Mouse (Mus musculus) forebrain, embryonic 10.5 days (tissue): ENCODE measurements around the gene Srp14. TPM values are rescaled to one million over a fixed set of nuclear protein-coding genes. Genes with fewer than 3 reads are reported as not detected.

ENCODE experiments used
- DNase-seq: peaks from one replicate; pipeline ENCODE4 v3.0.0-alpha.2; 2017; ENCODE audit warnings: low spot score; ENCODE audit errors: extremely low spot score
- H3K27ac ChIP-seq: fragments of 300-500 bp; sonication (generic); 2 replicates; pipeline ENCODE4 v1.5.1; 2016; ENCODE audit warnings: mild to moderate bottlenecking
- H3K27me3 ChIP-seq: fragments of 300-500 bp; sonication (generic); 2 replicates; pipeline ENCODE4 v1.6.1; 2016; ENCODE audit warnings: mild to moderate bottlenecking; ENCODE audit not compliant: poor library complexity, severe bottlenecking
- H3K36me3 ChIP-seq: fragments of 300-500 bp; sonication (generic); replicated peaks from 2 replicates; pipeline ENCODE4 v1.6.1; 2016; ENCODE audit warnings: mild to moderate bottlenecking, moderate library complexity
- H3K4me1 ChIP-seq: fragments of 300-500 bp; sonication (generic); 2 replicates; pipeline ENCODE4 v1.6.1; 2016
- H3K4me3 ChIP-seq: fragments of 300-500 bp; sonication (generic); 2 replicates; pipeline ENCODE4 v1.5.1; 2016; ENCODE audit warnings: mild to moderate bottlenecking, moderate library complexity
- H3K9me3 ChIP-seq: fragments of 300-500 bp; sonication (generic); 2 replicates; pipeline ENCODE4 v1.6.1; 2016; ENCODE audit warnings: mild to moderate bottlenecking, moderate library complexity
- WGBS: fragments of 180-500 bp; shearing (Covaris S2); methylation state at CpG from one replicate; pipeline ENCODE4 v1.1.7; 2016; 5-methylcytosine and 5-hydroxymethylcytosine counted together
- polyA plus RNA-seq: library from polyadenylated mRNA; unstranded; fragments of >200 nt; fragmentation: Nextera tagmentation; extraction: Ambion mirVana; gene quantifications from 2 replicates; pipeline ENCODE4 v1.2.1, GENCODE M21; 2016

The Srp14 gene
- polyA plus RNA-seq, 1 experiment from 2014 or later = 240 TPM

GRCm38 (mm10) chr2:118500191-118500590 is 20.7 kb upstream of the Srp14 start:
- Histone ChIP-seq H3K36me3 (no peaks in the 10 kb centered on the region), H3K27me3 (peaks cover 13% of the 10 kb centered on the region; the same call in 1 of the 2 replicates), H3K4me3 (no peak overlapping the region), H3K4me1 (peaks cover 32% of the 10 kb centered on the region), H3K9me3 (no peaks in the 10 kb centered on the region), H3K27ac (peak overlapping the region; percentile 74)
- WGBS = 90% methylated on average over 2 of the region's 2 CpGs
- DNase-seq = no peak

GRCm38 (mm10) chr2:118499135-118499961 is 19.8 kb upstream of the Srp14 start:
- H3K27me3 ChIP-seq = peaks cover 13% of the 10 kb centered on the region; the same call in 1 of the 2 replicates
- no peak for DNase-seq
- 48% methylated on average over 20 of the region's 20 CpGs for WGBS

GRCm38 (mm10) chr2:118498476-118498875 is 19.0 kb upstream of the Srp14 start:
- WGBS = 83% methylated on average over 6 of the region's 6 CpGs

More at GRCm38 (mm10) chr2:118499135-118499961, 19.8 kb upstream of the Srp14 start:
- H3K27ac ChIP-seq = peak overlapping the region; percentile 74
- no peak overlapping the region for H3K4me3 ChIP-seq
- no peaks in the 10 kb centered on the region for H3K9me3 ChIP-seq
- no peaks in the 10 kb centered on the region for H3K36me3 ChIP-seq
- peaks cover 39% of the 10 kb centered on the region for H3K4me1 ChIP-seq

GRCm38 (mm10) chr2:118497890-118498289 is 18.4 kb upstream of the Srp14 start:
- no peak overlapping the region for H3K27ac ChIP-seq
- DNase-seq = no peak
- 80% methylated on average over 5 of the region's 5 CpGs for WGBS

More at GRCm38 (mm10) chr2:118498476-118498875, 19.0 kb upstream of the Srp14 start:
- DNase-seq = no peak
- H3K9me3 ChIP-seq = no peaks in the 10 kb centered on the region
- H3K36me3 ChIP-seq = no peaks in the 10 kb centered on the region
- peaks cover 39% of the 10 kb centered on the region for H3K4me1 ChIP-seq
- 0 out of 2 replicates have a peak overlapping the region, but pooled peaks have one; percentile 74 for H3K27ac ChIP-seq
- no peak overlapping the region for H3K4me3 ChIP-seq
- peaks cover 13% of the 10 kb centered on the region; the same call in 1 of the 2 replicates for H3K27me3 ChIP-seq

GRCm38 (mm10) chr2:118495024-118495423 is 15.5 kb upstream of the Srp14 start:
- no peak for DNase-seq
- 76% methylated on average over 9 of the region's 9 CpGs for WGBS

More at GRCm38 (mm10) chr2:118497890-118498289, 18.4 kb upstream of the Srp14 start:
- Histone ChIP-seq H3K9me3 (no peaks in the 10 kb centered on the region), H3K36me3 (no peaks in the 10 kb centered on the region), H3K27me3 (peaks cover 13% of the 10 kb centered on the region; the same call in 1 of the 2 replicates), H3K4me1 (peaks cover 39% of the 10 kb centered on the region), H3K4me3 (no peak overlapping the region)

GRCm38 (mm10) chr2:118491741-118492395 is 12.4 kb upstream of the Srp14 start:
- Histone ChIP-seq H3K27me3 (no peaks in the 10 kb centered on the region), H3K4me1 (peaks cover 43% of the 10 kb centered on the region), H3K36me3 (no peaks in the 10 kb centered on the region), H3K9me3 (peaks cover 5% of the 10 kb centered on the region; the same call in 1 of the 2 replicates), H3K27ac (peak overlapping the region; percentile 77), H3K4me3 (no peak overlapping the region)
- WGBS = 85% methylated on average over 4 of the region's 4 CpGs
- no peak for DNase-seq

More at GRCm38 (mm10) chr2:118495024-118495423, 15.5 kb upstream of the Srp14 start:
- Histone ChIP-seq H3K36me3 (no peaks in the 10 kb centered on the region), H3K27me3 (peaks cover 13% of the 10 kb centered on the region; the same call in 1 of the 2 replicates), H3K4me3 (no peak overlapping the region), H3K9me3 (no peaks in the 10 kb centered on the region), H3K4me1 (peaks cover 46% of the 10 kb centered on the region), H3K27ac (peak overlapping the region; percentile 31; the same call in 1 of the 2 replicates)

GRCm38 (mm10) chr2:118491281-118491731 is 11.8 kb upstream of the Srp14 start:
- peaks cover 44% of the 10 kb centered on the region for H3K4me1 ChIP-seq
- H3K9me3 ChIP-seq = peaks cover 5% of the 10 kb centered on the region; the same call in 1 of the 2 replicates
- no peak for DNase-seq
- no peak overlapping the region for H3K4me3 ChIP-seq
- 62% methylated on average over 5 of the region's 5 CpGs for WGBS
- no peaks in the 10 kb centered on the region for H3K27me3 ChIP-seq
- H3K36me3 ChIP-seq = no peaks in the 10 kb centered on the region
- peak overlapping the region; percentile 77 for H3K27ac ChIP-seq

- Histone ChIP-seq H3K27ac (peak overlapping the region; percentile 77), H3K4me1 (peaks cover 40% of the 10 kb centered on the region), H3K9me3 (peaks cover 5% of the 10 kb centered on the region; the same call in 1 of the 2 replicates), H3K36me3 (no peaks in the 10 kb centered on the region), H3K4me3 (no peak overlapping the region), H3K27me3 (no peaks in the 10 kb centered on the region)
- WGBS = 62% methylated on average over 12 of the region's 12 CpGs
- DNase-seq = no peak
Observed at GRCm38 (mm10) chr2:118490241-118491091, 11.0 kb upstream of the Srp14 start.

- 70% methylated on average over 3 of the region's 3 CpGs for WGBS
- Histone ChIP-seq H3K4me1 (peaks cover 31% of the 10 kb centered on the region), H3K27me3 (no peaks in the 10 kb centered on the region), H3K4me3 (no peak overlapping the region), H3K27ac (no peak overlapping the region), H3K9me3 (peaks cover 5% of the 10 kb centered on the region; the same call in 1 of the 2 replicates), H3K36me3 (no peaks in the 10 kb centered on the region)
- DNase-seq = no peak
Observed at GRCm38 (mm10) chr2:118487806-118488205, 8.3 kb upstream of the Srp14 start.

GRCm38 (mm10) chr2:118486933-118487332 is 7.4 kb upstream of the Srp14 start:
- peak; percentile 84 for DNase-seq
- 18% methylated on average over 12 of the region's 12 CpGs for WGBS
- Histone ChIP-seq H3K4me1 (peaks cover 31% of the 10 kb centered on the region), H3K4me3 (no peak overlapping the region), H3K27ac (no peak overlapping the region), H3K9me3 (peaks cover 5% of the 10 kb centered on the region; the same call in 1 of the 2 replicates), H3K27me3 (no peaks in the 10 kb centered on the region), H3K36me3 (no peaks in the 10 kb centered on the region)

- Histone ChIP-seq H3K27me3 (no peaks in the 10 kb centered on the region), H3K36me3 (no peaks in the 10 kb centered on the region), H3K4me3 (no peak overlapping the region), H3K27ac (no peak overlapping the region), H3K4me1 (peaks cover 18% of the 10 kb centered on the region), H3K9me3 (peaks cover 5% of the 10 kb centered on the region; the same call in 1 of the 2 replicates)
- 85% methylated on average over 3 of the region's 3 CpGs for WGBS
- DNase-seq = no peak
Observed at GRCm38 (mm10) chr2:118485415-118485814, 5.9 kb upstream of the Srp14 start.

- Histone ChIP-seq H3K27me3 (no peaks in the 10 kb centered on the region), H3K4me3 (no peak overlapping the region), H3K4me1 (peaks cover 12% of the 10 kb centered on the region), H3K36me3 (no peaks in the 10 kb centered on the region), H3K9me3 (peaks cover 5% of the 10 kb centered on the region; the same call in 1 of the 2 replicates), H3K27ac (no peak overlapping the region)
- whole genome bisulfite sequencing = 90% methylated on average over 9 of the region's 9 CpGs
- DNase-seq = no peak
Observed at GRCm38 (mm10) chr2:118484386-118484898, 4.9 kb upstream of the Srp14 start.
